Mouse (Mus musculus) lung, embryonic 16.5 days (tissue): Measurements from ENCODE around the gene Sdhaf2. TPM values are rescaled to one million over a fixed set of nuclear protein-coding genes. Genes with fewer than 3 reads are reported as not detected.
"Not testable (repeated sequence)": the region's sequence is repeated elsewhere in the genome, so short reads cannot be mapped to it uniquely, and the experiment has no call there.

Experiments
- ATAC-seq: fragments of 200-750 bp; cut with Nextera tagmentation; 2 replicates; pipeline ENCODE4 v1.8.0; 2017; ENCODE audit warnings: low read depth, mild to moderate bottlenecking, moderate library complexity
- H3K27ac ChIP-seq: fragments of 300-500 bp; sonication (generic); 2 replicates; pipeline ENCODE4 v1.5.1; 2014; ENCODE audit warnings: mild to moderate bottlenecking, control low read depth, low read length
- H3K27me3 ChIP-seq: fragments of 300-500 bp; sonication (generic); 2 replicates; pipeline ENCODE4 v1.6.1; 2014; ENCODE audit warnings: low read depth, low read length, mixed read lengths; ENCODE audit not compliant: control insufficient read depth, insufficient read depth
- H3K36me3 ChIP-seq: fragments of 300-500 bp; sonication (generic); 2 replicates; pipeline ENCODE4 v1.6.1; 2014; ENCODE audit warnings: low read length; ENCODE audit not compliant: control insufficient read depth, insufficient read depth
- H3K4me1 ChIP-seq: fragments of 300-500 bp; sonication (generic); replicated peaks from 2 replicates; pipeline ENCODE4 v1.6.1; 2014; ENCODE audit warnings: low read length, mixed read lengths; ENCODE audit not compliant: control insufficient read depth, insufficient read depth
- H3K4me2 ChIP-seq: fragments of 300-500 bp; sonication (generic); 2 replicates; pipeline ENCODE4 v1.6.1; 2014; ENCODE audit warnings: low read depth, low read length, control low read depth
- H3K4me3 ChIP-seq: fragments of 300-500 bp; sonication (generic); 2 replicates; pipeline ENCODE4 v1.5.1; 2014; ENCODE audit warnings: mild to moderate bottlenecking, low read length, control low read depth
- H3K9ac ChIP-seq: fragments of 300-500 bp; sonication (generic); 2 replicates; pipeline ENCODE4 v1.6.1; 2014; ENCODE audit warnings: low read length, control low read depth
- H3K9me3 ChIP-seq: fragments of 300-500 bp; sonication (generic); 2 replicates; pipeline ENCODE4 v1.6.1; 2016; ENCODE audit warnings: low read length; ENCODE audit not compliant: control insufficient read depth
- WGBS: fragments of 180-500 bp; shearing (Covaris S2); extraction: QIAGEN DNeasy Blood & Tissue Kit; methylation state at CpG from one replicate; pipeline ENCODE4 v1.1.7; 2014; 5-methylcytosine and 5-hydroxymethylcytosine counted together
- polyA plus RNA-seq: library from polyadenylated mRNA; unstranded; fragments of >200 nt; fragmentation: Nextera tagmentation; extraction: Ambion mirVana; gene quantifications from 2 replicates; pipeline ENCODE4 v1.2.1, GENCODE M21; 2015

Sdhaf2 gene
- 53.4 and 55.3 TPM in 2 replicates for polyA plus RNA-seq

DNA sequence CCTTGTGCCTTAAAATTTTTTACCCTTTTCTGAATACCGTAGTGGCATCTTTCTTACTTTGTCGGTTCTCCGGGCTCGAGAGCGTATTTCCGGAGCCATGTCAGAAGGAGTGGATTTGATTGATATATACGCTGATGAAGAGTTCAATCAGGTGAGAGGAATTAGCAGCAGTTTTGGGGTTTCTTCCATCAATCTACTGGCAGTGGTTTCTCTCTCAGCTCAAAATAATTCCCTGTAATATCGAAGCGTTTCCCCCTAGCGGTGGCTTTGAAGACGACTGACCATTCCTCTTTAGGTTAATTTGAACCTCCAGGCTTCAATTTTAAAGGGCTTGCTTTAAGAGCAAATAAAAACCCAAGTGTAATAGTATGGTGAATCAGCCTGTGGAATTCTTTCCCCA, at the start of gene Sdhaf2:
Gene Sdhaf2 (minus strand): TSS at position 233 of the 400 bp plus-strand sequence.
- H3K9me3 ChIP-seq: no peaks in the 10 kb centered on the region
- H3K36me3 ChIP-seq: peaks cover 11% of the 10 kb centered on the region
- peak within 1 kb of the TSS; percentile 97 for H3K4me3 ChIP-seq
- peak within 1 kb of the TSS; percentile 100 for H3K9ac ChIP-seq
- peak within 1 kb of the TSS; percentile 81 for H3K4me2 ChIP-seq
- ATAC-seq: no peak
- WGBS: 0% methylated on average over 11 of the region's 11 CpGs
- H3K4me1 ChIP-seq: peaks cover 15% of the 10 kb centered on the region
- H3K27me3 ChIP-seq: no peaks in the 10 kb centered on the region
- peak within 1 kb of the TSS; percentile 98 for H3K27ac ChIP-seq

DNA sequence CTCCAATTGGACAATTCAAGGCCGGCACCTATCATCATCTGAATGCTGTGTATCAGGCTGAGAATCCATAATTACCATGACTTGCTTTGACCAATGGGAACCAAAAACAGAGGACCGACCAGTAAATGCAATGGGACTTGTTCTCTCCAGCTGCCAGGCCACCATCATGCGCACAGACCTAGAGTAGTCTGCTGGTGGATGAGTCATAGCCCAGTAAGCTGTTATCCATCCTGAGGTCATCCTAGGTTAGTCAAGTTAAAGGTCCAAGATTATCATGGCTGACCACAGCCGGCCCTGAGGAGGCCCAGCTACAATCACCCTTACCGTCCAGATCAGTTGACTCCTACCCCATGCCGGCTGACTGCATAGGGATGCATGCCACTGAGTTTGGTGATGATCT, 43.7 kb upstream of the Sdhaf2 start:
- H3K36me3 ChIP-seq: peaks cover 20% of the 10 kb centered on the region
- H3K9me3 ChIP-seq: no peaks in the 10 kb centered on the region
- 93% methylated on average over 6 of the region's 6 CpGs for WGBS
- H3K4me1 ChIP-seq: no peaks in the 10 kb centered on the region
- ATAC-seq: no peak
- H3K9ac ChIP-seq: no peak overlapping the region
- H3K27me3 ChIP-seq: no peaks in the 10 kb centered on the region
- H3K4me2 ChIP-seq: no peak overlapping the region
- H3K27ac ChIP-seq: no peak overlapping the region
- H3K4me3 ChIP-seq: no peak overlapping the region

GRCm38 (mm10) chr19:10565217-10565616, 39.3 kb upstream of the Sdhaf2 start:
- H3K27ac ChIP-seq: no peak overlapping the region
- H3K4me1 ChIP-seq: no peaks in the 10 kb centered on the region; the same call in 1 of the 2 replicates
- WGBS: 50% methylated on average over 4 of the region's 4 CpGs
- ATAC-seq: no peak
- no peak overlapping the region for H3K4me2 ChIP-seq
- no peak overlapping the region for H3K9ac ChIP-seq
- H3K27me3 ChIP-seq: no peaks in the 10 kb centered on the region
- H3K9me3 ChIP-seq: no peaks in the 10 kb centered on the region
- no peaks in the 10 kb centered on the region for H3K36me3 ChIP-seq
- no peak overlapping the region for H3K4me3 ChIP-seq

GRCm38 (mm10) chr19:10564278-10564677, 38.3 kb upstream of the Sdhaf2 start:
- H3K4me1 ChIP-seq: no peaks in the 10 kb centered on the region; the same call in 1 of the 2 replicates
- no peaks in the 10 kb centered on the region for H3K36me3 ChIP-seq
- no peak overlapping the region for H3K4me3 ChIP-seq
- ATAC-seq: no peak
- WGBS: 75% methylated on average over 6 of the region's 6 CpGs
- H3K9ac ChIP-seq: no peak overlapping the region
- H3K4me2 ChIP-seq: no peak overlapping the region
- H3K27me3 ChIP-seq: no peaks in the 10 kb centered on the region
- H3K27ac ChIP-seq: no peak overlapping the region
- no peaks in the 10 kb centered on the region for H3K9me3 ChIP-seq

GRCm38 (mm10) chr19:10562351-10562750, 36.4 kb upstream of the Sdhaf2 start:
- no peaks in the 10 kb centered on the region; the same call in 1 of the 2 replicates for H3K4me1 ChIP-seq
- H3K36me3 ChIP-seq: no peaks in the 10 kb centered on the region
- no peak overlapping the region for H3K4me2 ChIP-seq
- WGBS: 63% methylated on average over 5 of the region's 5 CpGs
- no peaks in the 10 kb centered on the region for H3K9me3 ChIP-seq
- H3K4me3 ChIP-seq: no peak overlapping the region
- peak overlapping the region; percentile 78 for H3K27ac ChIP-seq
- H3K27me3 ChIP-seq: no peaks in the 10 kb centered on the region
- ATAC-seq: no peak
- H3K9ac ChIP-seq: no peak overlapping the region

- Histone ChIP-seq H3K4me2 (no peak overlapping the region), H3K36me3 (no peaks in the 10 kb centered on the region), H3K4me3 (no peak overlapping the region), H3K27ac (peak overlapping the region; percentile 78), H3K9me3 (no peaks in the 10 kb centered on the region), H3K27me3 (no peaks in the 10 kb centered on the region), H3K9ac (0 out of 2 replicates have a peak overlapping the region, but pooled peaks have one; percentile 44), H3K4me1 (no peaks in the 10 kb centered on the region; the same call in 1 of the 2 replicates)
- ATAC-seq: peak; percentile 86
- 45% methylated on average over 6 of the region's 6 CpGs for WGBS
Measured at GRCm38 (mm10) chr19:10561558-10562314, 35.8 kb upstream of the Sdhaf2 start.

DNA sequence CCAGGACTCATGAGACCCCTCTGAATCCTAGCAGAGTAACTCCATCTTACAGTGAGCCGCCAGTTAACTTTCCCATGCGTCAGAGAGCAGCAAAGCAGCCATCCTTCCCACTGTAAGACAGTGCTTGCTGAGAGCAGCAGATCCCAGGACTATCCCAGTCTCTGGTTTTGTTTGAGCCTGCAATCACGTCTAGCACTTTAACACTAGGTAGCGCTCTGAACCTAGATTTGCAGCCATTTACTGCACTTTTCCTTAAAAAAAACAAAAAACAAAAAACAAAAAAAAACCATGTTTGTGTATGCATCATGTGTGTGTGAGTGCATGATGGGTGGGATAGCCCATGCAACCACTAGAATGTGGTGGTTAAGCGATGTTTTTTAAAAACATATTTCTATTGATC, 34.2 kb upstream of the Sdhaf2 start:
- WGBS: 36% methylated on average over 5 of the region's 5 CpGs
- H3K9me3 ChIP-seq: no peaks in the 10 kb centered on the region
- peaks cover 1% of the 10 kb centered on the region for H3K4me1 ChIP-seq
- H3K9ac ChIP-seq: no peak overlapping the region
- no peak for ATAC-seq
- no peak overlapping the region for H3K4me3 ChIP-seq
- no peak overlapping the region for H3K27ac ChIP-seq
- no peaks in the 10 kb centered on the region for H3K36me3 ChIP-seq
- no peaks in the 10 kb centered on the region for H3K27me3 ChIP-seq
- H3K4me2 ChIP-seq: no peak overlapping the region

DNA sequence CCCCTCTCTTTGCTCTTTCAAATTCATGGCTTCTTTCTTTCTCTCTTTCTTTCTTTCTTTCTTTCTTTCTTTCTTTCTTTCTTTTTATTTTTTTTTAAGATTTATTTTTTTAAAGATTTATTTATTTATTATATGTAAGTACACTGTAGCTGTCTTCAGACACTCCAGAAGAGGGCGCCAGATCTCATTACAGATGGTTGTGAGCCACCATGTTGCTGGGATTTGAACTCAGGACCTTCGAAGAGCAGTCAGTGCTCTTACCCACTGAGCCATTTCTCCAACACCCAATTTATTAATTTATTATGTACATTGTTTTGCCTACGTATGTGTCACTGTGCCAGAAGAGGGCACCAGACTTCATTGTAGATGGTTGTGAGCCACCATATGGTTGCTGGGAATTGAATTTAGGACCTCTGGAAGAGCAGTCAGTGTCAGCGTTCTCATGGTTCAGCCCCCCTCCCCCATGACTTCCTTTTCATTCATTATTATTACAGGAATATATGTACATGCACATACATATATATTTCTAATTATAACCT, 32.0 kb upstream of the Sdhaf2 start:
- not testable (repeated sequence) for H3K9ac ChIP-seq, H3K27ac ChIP-seq, H3K4me2 ChIP-seq, H3K4me1 ChIP-seq, H3K27me3 ChIP-seq, ATAC-seq, H3K4me3 ChIP-seq, H3K9me3 ChIP-seq, H3K36me3 ChIP-seq
- 70% methylated on average over 4 of the region's 4 CpGs for WGBS

GRCm38 (mm10) chr19:10557430-10557829, 31.5 kb upstream of the Sdhaf2 start:
- Histone ChIP-seq H3K36me3 (no peaks in the 10 kb centered on the region), H3K4me2 (no peak overlapping the region), H3K4me1 (peaks cover 6% of the 10 kb centered on the region), H3K9me3 (no peaks in the 10 kb centered on the region), H3K27ac (no peak overlapping the region), H3K4me3 (no peak overlapping the region), H3K27me3 (no peaks in the 10 kb centered on the region), H3K9ac (no peak overlapping the region)
- ATAC-seq: no peak
- 73% methylated on average over 2 of the region's 2 CpGs for WGBS
